Mouse (Mus musculus) liver, embryonic 14.5 days (tissue): ENCODE measurements around the gene Cdc34.

ENCODE experiments used
- CTCF ChIP-seq: IDR thresholded peaks from 2 replicates; pipeline ENCODE4 v1.5.1; 2016; ENCODE audit warnings: antibody characterized with exemption, low read depth, control low read depth
- EP300 ChIP-seq: IDR thresholded peaks from 2 replicates; pipeline ENCODE4 v1.6.1; 2016; ENCODE audit warnings: antibody characterized with exemption, low read depth

GRCm38 (mm10) chr10:79668771-79669575, 13.0 kb upstream of the Cdc34 start, which contains the start of gene Tpgs1:
- TF ChIP-seq CTCF (peak; percentile 89), EP300 (no peak)
